Comparison of ENCODE assay signal across 27 mouse cellular contexts in genomic region chr3:49739061-49739460, GRCm38 (mm10). TPM values are rescaled to one million over a fixed set of nuclear protein-coding genes. Genes with fewer than 3 reads are reported as not detected.
DNase-seq lines count a peak whose midpoint lies in the region; ATAC-seq lines count a peak whose summit lies in the region.
"Had no signal": no experiment of that assay in that cellular context is flagged by ENCODE, and none has a peak within 500 bp of the region (broad histone marks: within the 10 kb centered on the region; RNA-seq: fewer than 3 reads in every experiment).

No protein-coding gene starts in this region.

- H3K27ac ChIP-seq in kidney, embryonic 15.5 days, result no peak overlapping the region
- H3K27ac ChIP-seq in limb, embryonic 11.5 days (replicated peaks; ENCODE audit: low read depth, low read length), result no peak overlapping the region
- no peak overlapping the region for H3K27ac ChIP-seq in limb, embryonic 10.5 days
- H3K27ac ChIP-seq: embryonic facial prominence, embryonic 10.5 days; embryonic facial prominence, embryonic 13.5 days; forebrain, embryonic 12.5 days; forebrain, embryonic 15.5 days; heart, embryonic 15.5 days; hindbrain, embryonic 10.5 days; hindbrain, embryonic 13.5 days had no signal

- H3K9me3 ChIP-seq in kidney, embryonic 15.5 days (replicated peaks), result no peaks in the 10 kb centered on the region
- no peaks in the 10 kb centered on the region for H3K9me3 ChIP-seq in limb, embryonic 11.5 days (ENCODE audit: control insufficient read depth, low read length)
- H3K9me3 ChIP-seq in limb, embryonic 10.5 days (replicated peaks), result no peaks in the 10 kb centered on the region
- H3K9me3 ChIP-seq: embryonic facial prominence, embryonic 10.5 days; embryonic facial prominence, embryonic 13.5 days; forebrain, embryonic 12.5 days; forebrain, embryonic 15.5 days; heart, embryonic 12.5 days; heart, embryonic 15.5 days; hindbrain, embryonic 10.5 days; hindbrain, embryonic 13.5 days had no signal

- no peak overlapping the region for H3K4me3 ChIP-seq in kidney, embryonic 15.5 days (replicated peaks)
- no peak overlapping the region for H3K4me3 ChIP-seq in limb, embryonic 11.5 days (ENCODE audit: low read depth, low read length)
- no peak overlapping the region for H3K4me3 ChIP-seq in limb, embryonic 10.5 days
- H3K4me3 ChIP-seq: embryonic facial prominence, embryonic 10.5 days; embryonic facial prominence, embryonic 13.5 days; erythroblast, embryonic 14.5 days; forebrain, embryonic 12.5 days; forebrain, embryonic 15.5 days; heart, embryonic 12.5 days; heart, embryonic 15.5 days; hindbrain, embryonic 10.5 days; hindbrain, embryonic 13.5 days had no signal

- no peaks in the 10 kb centered on the region for H3K27me3 ChIP-seq in kidney, embryonic 15.5 days
- no peaks in the 10 kb centered on the region for H3K27me3 ChIP-seq in limb, embryonic 11.5 days (ENCODE audit: control insufficient read depth, insufficient read depth, low read length)
- no peaks in the 10 kb centered on the region for H3K27me3 ChIP-seq in limb, embryonic 10.5 days (ENCODE audit: low read depth, poor library complexity, severe bottlenecking)
- H3K27me3 ChIP-seq: embryonic facial prominence, embryonic 13.5 days; forebrain, embryonic 12.5 days; forebrain, embryonic 15.5 days; heart, embryonic 12.5 days; heart, embryonic 15.5 days; hindbrain, embryonic 13.5 days had no signal

- DNase-seq in kidney, adult 9 months, result peak; percentile 52
- DNase-seq in limb, embryonic 11.5 days (ENCODE audit: low spot score), result peak; percentile 12
- DNase-seq in limb, embryonic 10.5 days (ENCODE audit: low spot score), result no peak
- peak; percentile 10 for DNase-seq in adipocyte (ENCODE audit: low spot score)
- no peak for DNase-seq in spleen, postnatal 4 days (ENCODE audit: low spot score in 2 of 2)
- DNase-seq: adrenal gland, adult 8-10 months; adrenal gland, postnatal 25 days; cerebellum, adult 11-12 months; cerebellum, adult 8-10 months; cerebellum, postnatal 10 days; cerebellum, postnatal 36 days; embryo, embryonic 11 days; gastrocnemius, postnatal 25 days; heart, adult 18-20 months; heart, postnatal 10 days; heart, postnatal 36 days had no signal

- ATAC-seq in kidney, embryonic 15.5 days (replicated peaks; ENCODE audit: low FRiP score), result no peak
- no peak for ATAC-seq in limb, embryonic 11.5 days (ENCODE audit: insufficient number of reproducible peaks, low FRiP score, low TSS enrichment, low read depth)
- ATAC-seq: CD4-positive, CD25-positive, alpha-beta regulatory T cell, adult 4 months; forebrain, embryonic 15.5 days had no signal

- WGBS in kidney, embryonic 15.5 days, result 74% methylated on average over 2 of the region's 2 CpGs
- 66% methylated on average over 2 of the region's 2 CpGs for WGBS in limb, embryonic 11.5 days
- 91% methylated on average over 2 of the region's 2 CpGs for WGBS in limb, embryonic 10.5 days

- H3K36me3 ChIP-seq in kidney, embryonic 15.5 days, result peaks cover 6% of the 10 kb centered on the region
- no peaks in the 10 kb centered on the region; the same call in 1 of the 2 replicates for H3K36me3 ChIP-seq in limb, embryonic 11.5 days (ENCODE audit: control insufficient read depth, insufficient read depth, low read length)
- peaks cover 15% of the 10 kb centered on the region for H3K36me3 ChIP-seq in limb, embryonic 10.5 days
- H3K36me3 ChIP-seq: heart, embryonic 15.5 days; hindbrain, embryonic 13.5 days had no signal

- no peak overlapping the region for H3K4me2 ChIP-seq in kidney, embryonic 15.5 days
- H3K4me2 ChIP-seq in limb, embryonic 11.5 days (ENCODE audit: low read depth, severe bottlenecking), result no peak overlapping the region
- H3K4me2 ChIP-seq: embryonic facial prominence, embryonic 13.5 days; forebrain, embryonic 12.5 days; forebrain, embryonic 15.5 days; heart, embryonic 12.5 days; heart, embryonic 15.5 days; hindbrain, embryonic 13.5 days had no signal

- H3K4me1 ChIP-seq in kidney, embryonic 15.5 days, result no peaks in the 10 kb centered on the region
- no peaks in the 10 kb centered on the region for H3K4me1 ChIP-seq in limb, embryonic 11.5 days (ENCODE audit: control insufficient read depth, insufficient read depth, low read length)
- H3K4me1 ChIP-seq in limb, embryonic 10.5 days, result no peaks in the 10 kb centered on the region
- H3K4me1 ChIP-seq: embryonic facial prominence, embryonic 10.5 days; embryonic facial prominence, embryonic 13.5 days; forebrain, embryonic 12.5 days; forebrain, embryonic 15.5 days; heart, embryonic 12.5 days; hindbrain, embryonic 10.5 days; hindbrain, embryonic 13.5 days had no signal

- no peak overlapping the region for H3K9ac ChIP-seq in kidney, embryonic 15.5 days
- H3K9ac ChIP-seq in limb, embryonic 11.5 days (ENCODE audit: low read length), result no peak overlapping the region
- H3K9ac ChIP-seq: embryonic facial prominence, embryonic 13.5 days; forebrain, embryonic 12.5 days; forebrain, embryonic 15.5 days; heart, embryonic 12.5 days; heart, embryonic 15.5 days; hindbrain, embryonic 13.5 days had no signal

RNA-seq across cellular contexts. Expression of gene Pcdh18, which starts 18.1 kb away (rescaled TPM):
- 46.9 and 48.0 TPM in 2 replicates for polyA plus RNA-seq in kidney, embryonic 15.5 days (2015; fragmentation: Nextera tagmentation; extraction: Ambion mirVana)
- polyA plus RNA-seq in limb, embryonic 11.5 days (2014; fragmentation: Nextera tagmentation; extraction: Ambion mirVana), result 130 and 152 TPM in 2 replicates
- polyA plus RNA-seq in limb, embryonic 10.5 days (2016; fragmentation: Nextera tagmentation; extraction: Ambion mirVana), result 82.3 and 114 TPM in 2 replicates
- polyA plus RNA-seq: CD4-positive, CD25-positive, alpha-beta regulatory T cell, adult 4 months; erythroblast, embryonic 14.5 days had no signal

Comparison
In these comparisons a context has a peak if more than half of its experiments do, and no peak if none do; other contexts are left out.
1. DNase-seq: peak in kidney, adult 9 months (single experiment), limb, embryonic 11.5 days (single experiment) and adipocyte (single experiment); none in limb, embryonic 10.5 days (single experiment) and spleen, postnatal 4 days (0 of 2).